Mouse (Mus musculus) kidney, adult 9 months (tissue): ENCODE data around the gene AI987944.

Experiments
- DNase-seq: peaks from one replicate; pipeline ENCODE4 v3.0.0; 2022

Gene AI987944

DNA sequence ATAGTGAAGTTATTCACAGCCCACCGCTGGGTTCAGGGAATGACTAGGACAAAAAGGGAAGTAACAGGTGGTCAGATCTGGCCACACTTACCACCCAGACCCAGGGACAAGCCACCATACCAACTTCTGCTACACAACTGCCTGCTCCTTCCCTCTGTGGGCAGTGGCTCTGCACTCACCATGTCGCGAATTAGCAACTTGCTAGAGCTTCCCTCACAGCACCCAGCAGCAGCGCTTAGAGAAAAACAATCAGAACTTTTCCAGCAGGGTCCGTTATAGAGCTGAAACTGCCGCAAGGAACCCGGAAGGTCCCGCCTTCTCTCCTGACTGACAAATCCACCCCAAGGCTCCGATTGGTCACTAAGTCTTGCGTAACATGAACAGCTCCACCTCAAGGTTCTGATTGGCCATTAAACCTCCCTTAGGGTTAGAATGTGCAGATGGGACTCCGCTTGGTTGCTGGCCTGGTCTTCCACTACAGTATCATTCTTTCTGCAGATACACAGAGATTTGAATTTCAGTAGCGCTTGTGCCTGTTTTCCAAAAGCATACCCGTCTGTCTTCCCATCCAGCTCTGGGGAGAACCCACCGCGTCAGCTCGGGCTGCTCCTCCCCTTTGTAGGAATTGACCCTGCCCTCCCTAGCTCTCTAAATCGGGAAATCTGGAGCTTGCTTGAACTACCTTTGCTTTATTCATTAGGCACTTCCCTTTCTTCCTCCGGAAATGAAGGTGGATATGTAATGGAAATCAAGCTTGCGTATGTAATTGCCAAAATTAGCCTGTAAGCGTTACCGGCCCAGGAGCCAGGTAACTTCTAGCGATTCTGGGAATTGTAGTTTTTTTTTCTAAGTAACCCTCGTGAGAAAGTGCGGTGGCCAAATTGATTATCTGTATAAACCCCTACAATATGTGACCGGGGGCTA, at the start of gene AI987944:
Gene AI987944, minus strand, starts transcription at position 332 of the 924 bp plus-strand sequence.
- peak; percentile 92 for DNase-seq

DNA sequence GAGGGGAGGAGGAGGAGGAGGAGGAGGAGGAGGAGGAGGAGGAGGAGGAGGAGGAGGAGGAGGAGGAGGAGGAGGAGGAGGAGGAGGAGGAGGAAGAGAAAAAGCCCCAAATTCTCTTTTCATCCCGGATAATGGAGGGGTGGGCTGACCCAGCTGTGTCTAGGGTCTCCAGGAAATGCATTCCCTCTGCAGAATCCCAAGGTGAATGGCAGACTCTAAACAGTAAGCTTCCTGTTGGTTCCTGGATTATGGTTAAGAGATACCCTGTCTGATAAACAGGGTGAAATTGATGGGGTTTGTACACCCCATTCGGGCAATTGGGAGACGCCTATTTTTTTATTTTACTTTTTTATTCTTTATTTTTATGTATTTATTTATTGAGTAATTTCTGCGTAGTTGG, 951 bp upstream of the AI987944 start:
- DNase-seq = no peak
